Mouse (Mus musculus) CH12.LX (cell line): ENCODE data around the gene Ankrd35. TPM values are rescaled to one million over a fixed set of nuclear protein-coding genes. Genes with fewer than 3 reads are reported as not detected.

Experiments
- DNase-seq: peaks from one replicate; pipeline ENCODE4 v3.0.0-alpha.2; 2013; ENCODE audit errors: extremely low read depth
- H3K27ac ChIP-seq: 2 replicates; pipeline ENCODE4 v1.5.1; 2012; ENCODE audit warnings: low read depth, mild to moderate bottlenecking, control low read depth, moderate library complexity; ENCODE audit not compliant: insufficient read depth
- H3K27me3 ChIP-seq: replicated peaks from 2 replicates; pipeline ENCODE3; 2012; ENCODE audit warnings: inconsistent platforms
- H3K36me3 ChIP-seq, 2 experiments: replicated peaks in 1 of 2; 2 replicates each; pipeline versions ENCODE3 to v1.6.1; 2012; ENCODE audit warnings: inconsistent platforms in 1 of 2, low read length in 1 of 2, mild to moderate bottlenecking in 1 of 2, mixed read lengths in 1 of 2, moderate library complexity in 1 of 2; ENCODE audit not compliant: control insufficient read depth in 1 of 2, insufficient read depth in 1 of 2
- H3K4me1 ChIP-seq, 2 experiments: 2 replicates each; pipeline ENCODE4 v1.6.1; 2012; ENCODE audit warnings: inconsistent platforms in 1 of 2, moderate library complexity in 1 of 2; ENCODE audit not compliant: insufficient read depth in 2 of 2, control insufficient read depth in 1 of 2
- H3K4me2 ChIP-seq: 2 replicates; pipeline ENCODE4 v1.6.1; 2012; ENCODE audit warnings: low read depth, mild to moderate bottlenecking, control low read depth; ENCODE audit not compliant: poor library complexity, insufficient read depth, severe bottlenecking
- H3K4me3 ChIP-seq, 3 experiments: fragments of 150-350 bp in 1 of 3; sonication (generic) in 1 of 3; replicated peaks in 1 of 3; 2 replicates each; pipeline versions ENCODE3 to v1.5.1; 2011 to 2012; ENCODE audit warnings: low read depth in 2 of 3, low read length in 2 of 3, mild to moderate bottlenecking in 2 of 3, moderate library complexity in 2 of 3, control low read depth in 1 of 3, improper control_type of control experiment in 1 of 3, inconsistent platforms in 1 of 3, mixed read lengths in 1 of 3; ENCODE audit not compliant: poor library complexity in 1 of 3
- H3K79me2 ChIP-seq: replicated peaks from 2 replicates; pipeline ENCODE4 v1.6.1; 2012; ENCODE audit warnings: mild to moderate bottlenecking, moderate library complexity; ENCODE audit not compliant: control insufficient read depth, poor library complexity, insufficient read depth, severe bottlenecking; ENCODE audit errors: extremely low read depth
- H3K9ac ChIP-seq: 2 replicates; pipeline ENCODE4 v1.6.1; 2012; ENCODE audit warnings: low read depth, mild to moderate bottlenecking, control low read depth, moderate library complexity; ENCODE audit not compliant: insufficient read depth
- H3K9me3 ChIP-seq: replicated peaks from 2 replicates; pipeline ENCODE3; 2012; ENCODE audit warnings: low read length, inconsistent platforms, mixed read lengths
- BHLHE40 ChIP-seq: IDR thresholded peaks from 2 replicates; pipeline ENCODE4 v1.6.1; 2011; ENCODE audit warnings: mild to moderate bottlenecking, low read depth, low read length, improper control_type of control experiment
- CHD1 ChIP-seq: IDR thresholded peaks from 2 replicates; pipeline ENCODE4 v1.6.1; 2012; ENCODE audit warnings: low read depth, low read length, improper control_type of control experiment, inconsistent platforms
- CHD2 ChIP-seq: IDR thresholded peaks from 2 replicates; pipeline ENCODE4 v1.6.1; 2011; ENCODE audit warnings: low read length, improper control_type of control experiment
- CTCF ChIP-seq, 2 experiments: IDR thresholded peaks in 1 of 2; conservative IDR thresholded peaks in 1 of 2; 2 replicates each; pipeline ENCODE4 v1.5.1; 2011 to 2012; ENCODE audit warnings: low read depth in 2 of 2, low read length in 2 of 2, improper control_type of control experiment in 1 of 2, inconsistent platforms in 1 of 2, mild to moderate bottlenecking in 1 of 2, moderate library complexity in 1 of 2
- E2F4 ChIP-seq: IDR thresholded peaks from 2 replicates; pipeline ENCODE4 v1.6.1; 2011; ENCODE audit warnings: low read depth, low read length, improper control_type of control experiment; ENCODE audit not compliant: insufficient replicate concordance
- ELF1 ChIP-seq: IDR thresholded peaks from 2 replicates; pipeline ENCODE4 v1.6.1; 2014; ENCODE audit warnings: low read depth, mild to moderate bottlenecking, inconsistent platforms, low read length, improper control_type of control experiment
- ETS1 ChIP-seq: conservative IDR thresholded peaks from 2 replicates; pipeline ENCODE4 v1.6.1; 2012; ENCODE audit warnings: low read depth, mild to moderate bottlenecking, inconsistent platforms, low read length, improper control_type of control experiment, moderate library complexity
- IRF4 ChIP-seq: IDR thresholded peaks from 2 replicates; pipeline ENCODE4 v1.6.1; 2014; ENCODE audit warnings: low read depth, mild to moderate bottlenecking, inconsistent platforms, low read length, improper control_type of control experiment
- JUN ChIP-seq: IDR thresholded peaks from 2 replicates; pipeline ENCODE4 v1.6.1; 2011; ENCODE audit warnings: low read depth, mild to moderate bottlenecking, low read length, improper control_type of control experiment, moderate library complexity; ENCODE audit not compliant: insufficient read depth
- JUND ChIP-seq: conservative IDR thresholded peaks from 2 replicates; pipeline ENCODE4 v1.6.1; 2011; ENCODE audit warnings: low read depth, low read length, improper control_type of control experiment
- KAT2A ChIP-seq: IDR thresholded peaks from 2 replicates; pipeline ENCODE4 v1.6.1; 2012; ENCODE audit warnings: low read length, improper control_type of control experiment, inconsistent platforms; ENCODE audit not compliant: insufficient replicate concordance
- MAX ChIP-seq: IDR thresholded peaks from 2 replicates; pipeline ENCODE4 v1.6.1; 2011; ENCODE audit warnings: low read length, improper control_type of control experiment
- MAZ ChIP-seq: IDR thresholded peaks from 2 replicates; pipeline ENCODE4 v1.6.1; 2012; ENCODE audit warnings: low read depth, mild to moderate bottlenecking, inconsistent platforms, low read length, improper control_type of control experiment, moderate library complexity
- MEF2A ChIP-seq: IDR thresholded peaks from 2 replicates; pipeline ENCODE4 v1.6.1; 2014; ENCODE audit warnings: low read depth, mild to moderate bottlenecking, inconsistent platforms, low read length, improper control_type of control experiment, borderline replicate concordance
- MXI1 ChIP-seq: IDR thresholded peaks from 2 replicates; pipeline ENCODE4 v1.6.1; 2011; ENCODE audit warnings: mild to moderate bottlenecking, low read depth, low read length, improper control_type of control experiment
- MYC ChIP-seq: IDR thresholded peaks from 2 replicates; pipeline ENCODE4 v1.6.1; 2011; ENCODE audit warnings: low read depth, mild to moderate bottlenecking, improper control_type of control experiment, low read length
- NELFE ChIP-seq: IDR thresholded peaks from 2 replicates; pipeline ENCODE4 v1.6.1; 2011; ENCODE audit warnings: low read depth, low read length, improper control_type of control experiment
- NRF1 ChIP-seq: IDR thresholded peaks from 2 replicates; pipeline ENCODE4 v1.6.1; 2014; ENCODE audit warnings: low read depth, mild to moderate bottlenecking, inconsistent platforms, low read length, improper control_type of control experiment, moderate library complexity
- PAX5 ChIP-seq: IDR thresholded peaks from 2 replicates; pipeline ENCODE4 v1.6.1; 2012; ENCODE audit warnings: low read length, inconsistent platforms, mixed read lengths
- RAD21 ChIP-seq: IDR thresholded peaks from 2 replicates; pipeline ENCODE4 v1.6.1; 2011; ENCODE audit warnings: low read depth, mild to moderate bottlenecking, low read length, improper control_type of control experiment, moderate library complexity
- RCOR1 ChIP-seq: conservative IDR thresholded peaks from 2 replicates; pipeline ENCODE4 v1.6.1; 2012; ENCODE audit warnings: low read depth, mild to moderate bottlenecking, inconsistent platforms, low read length, improper control_type of control experiment
- SMC3 ChIP-seq: IDR thresholded peaks from 2 replicates; pipeline ENCODE4 v1.6.1; 2011; ENCODE audit warnings: low read depth, low read length, improper control_type of control experiment
- TBP ChIP-seq: conservative IDR thresholded peaks from 2 replicates; pipeline ENCODE4 v1.6.1; 2011; ENCODE audit warnings: low read depth, low read length, improper control_type of control experiment
- UBTF ChIP-seq: IDR thresholded peaks from 2 replicates; pipeline ENCODE4 v1.6.1; 2012; ENCODE audit warnings: low read depth, mild to moderate bottlenecking, inconsistent platforms, low read length, improper control_type of control experiment, moderate library complexity
- USF2 ChIP-seq: conservative IDR thresholded peaks from 2 replicates; pipeline ENCODE4 v1.6.1; 2011; ENCODE audit warnings: low read depth, low read length, improper control_type of control experiment
- ZC3H11A ChIP-seq: IDR thresholded peaks from 2 replicates; pipeline ENCODE4 v1.6.1; 2012; ENCODE audit warnings: low read depth, mild to moderate bottlenecking, inconsistent platforms, low read length, improper control_type of control experiment
- ZKSCAN1 ChIP-seq: IDR thresholded peaks from 2 replicates; pipeline ENCODE4 v1.6.1; 2012; ENCODE audit warnings: low read depth, inconsistent platforms, low read length, improper control_type of control experiment, borderline replicate concordance
- ZNF384 ChIP-seq: IDR thresholded peaks from 2 replicates; pipeline ENCODE4 v1.6.1; 2012; ENCODE audit warnings: low read depth, low read length, improper control_type of control experiment, inconsistent platforms
- dilution Hi-C: fragments of 300-500 bp; cut with MboI; formaldehyde crosslinking; loops from 2 replicates; pipeline ENCODE4 v1.14.3; 2020; ENCODE audit warnings: low sequenced_read_pairs; ENCODE audit not compliant: extremely low pct_unique_long_range_greater_than_20kb, extremely low pct_ligation_motif_present
- in situ Hi-C: fragments of 300-500 bp; cut with MboI; formaldehyde crosslinking; loops from 3 replicates; pipeline ENCODE4 v1.14.3; 2019; ENCODE audit warnings: low sequenced_read_pairs, low pct_ligation_motif_present, low pct_unique_long_range_greater_than_20kb, mixed read lengths
- polyA plus RNA-seq: library from polyadenylated mRNA; unstranded; fragments of >175 nt; gene quantifications from 2 replicates; pipeline ENCODE4 v1.2.1, GENCODE M21; 2012; ENCODE audit warnings: low read depth; ENCODE audit not compliant: insufficient read length
- total RNA-seq, 2 experiments: library from RNA; depleted of rRNA; stranded (reverse); fragments of 300-350 nt in 1 of 2; fragments of >200 nt in 1 of 2; gene quantifications; 2 replicates each; pipeline ENCODE4 v1.2.3; 2012 to 2014

Gene Ankrd35
- total and polyA plus RNA-seq, 3 experiments = 0.78 to 11.2 (median 1.9) TPM

GRCm38 (mm10) chr3:96683496-96683895, 13.6 kb downstream of the Ankrd35 start (continued):
- TF ChIP-seq SMC3 (no peak), MAZ (peak; percentile 59; the same call in 1 of the 2 replicates), KAT2A (no peak), ZNF384 (no peak), MEF2A (peak; percentile 80), JUND (no peak), MAX (no peak), MYC (no peak), BHLHE40 (0 out of 2 replicates have a peak, but pooled peaks have one; percentile 26), NELFE (no peak), E2F4 (no peak), NRF1 (0 out of 2 replicates have a peak, but pooled peaks have one; percentile 6), ELF1 (no peak), CTCF (conservative IDR thresholded peaks at IDR 0.05 in 1 of 2, IDR thresholded peaks at IDR 0.05 in 1 of 2; ENCODE audit: low read depth in 2 of 2, low read length in 2 of 2) (0 out of 4 replicates have a peak, but pooled peaks of 1 of the 2 experiments have one; percentile 6), RAD21 (no peak), MXI1 (no peak)

- Histone ChIP-seq H3K9ac (peak overlapping the region; percentile 1; the same call in 1 of the 2 replicates), H3K4me3 (peak overlapping the region in 1 of 3 experiments; percentile 5), H3K4me2 (peak overlapping the region; percentile 76; the same call in 1 of the 2 replicates), H3K4me1 (peaks cover 39 to 66% of the 10 kb centered on the region in 2 experiments), H3K36me3 (peaks cover 4 to 5% of the 10 kb centered on the region in 2 experiments)
- dilution Hi-C loops = no loop called here
- TF ChIP-seq CHD2 (no peak), ETS1 (no peak), E2F4 (no peak), UBTF (no peak), NRF1 (no peak), ZKSCAN1 (no peak), MAZ (no peak), USF2 (no peak), TBP (no peak), JUND (no peak), PAX5 (no peak), CHD1 (no peak), IRF4 (no peak), ELF1 (no peak), ZNF384 (no peak), ZC3H11A (no peak), RCOR1 (no peak), BHLHE40 (no peak), JUN (no peak)
- TF ChIP-seq, all 38 proteins: peak for 0
- in situ Hi-C loops = no loop called here
- Histone ChIP-seq H3K9me3 (no peaks in the 10 kb centered on the region), H3K27ac (no peak overlapping the region; the same call in 1 of the 2 replicates), H3K79me2 (no peaks in the 10 kb centered on the region), H3K27me3 (no peaks in the 10 kb centered on the region)
- DNase-seq = no peak
Observed at GRCm38 (mm10) chr3:96684151-96684821, 14.4 kb downstream of the Ankrd35 start.
